Mouse (Mus musculus) testis, adult 2 months (tissue): ENCODE measurements around the gene Triobp. TPM values are rescaled to one million over a fixed set of nuclear protein-coding genes. Genes with fewer than 3 reads are reported as not detected.
A peak's percentile ranks its signal among the peaks of the same experiment; 100 is the strongest.

Experiments
- H3K27ac ChIP-seq: fragments of 200-500 bp; 2 replicates; pipeline ENCODE4 v1.5.1; 2012; ENCODE audit warnings: low read depth, low read length; ENCODE audit not compliant: control insufficient read depth, insufficient read depth
- H3K27me3 ChIP-seq: fragments of 200-500 bp; 2 replicates; pipeline ENCODE4 v1.6.1; 2012; ENCODE audit warnings: mild to moderate bottlenecking, low read length, moderate library complexity; ENCODE audit not compliant: control insufficient read depth, insufficient read depth
- H3K36me3 ChIP-seq: fragments of 200-500 bp; 2 replicates; pipeline ENCODE4 v1.6.1; 2012; ENCODE audit warnings: mild to moderate bottlenecking, low read length; ENCODE audit not compliant: control insufficient read depth, insufficient read depth
- H3K4me1 ChIP-seq: fragments of 200-500 bp; 2 replicates; pipeline ENCODE4 v1.6.1; 2012; ENCODE audit warnings: low read length; ENCODE audit not compliant: control insufficient read depth, insufficient read depth
- H3K4me3 ChIP-seq: fragments of 200-500 bp; 2 replicates; pipeline ENCODE4 v1.5.1; 2012; ENCODE audit warnings: low read depth, mild to moderate bottlenecking, low read length, moderate library complexity, mixed read lengths; ENCODE audit not compliant: control insufficient read depth
- CTCF ChIP-seq: fragments of 200-500 bp; IDR thresholded peaks from 2 replicates; pipeline ENCODE4 v1.5.1; 2012; ENCODE audit warnings: low read depth, mild to moderate bottlenecking, inconsistent platforms, low read length, moderate library complexity; ENCODE audit not compliant: control insufficient read depth, insufficient read depth, insufficient replicate concordance
- POLR2A ChIP-seq: fragments of 200-500 bp; IDR thresholded peaks from 2 replicates; pipeline ENCODE4 v1.6.1; 2012; ENCODE audit warnings: low read depth, mild to moderate bottlenecking, inconsistent platforms, low read length, moderate library complexity; ENCODE audit not compliant: control insufficient read depth
- polyA plus RNA-seq: library from polyadenylated mRNA; depleted of rRNA; stranded (reverse); fragments of >200 nt; gene quantifications from 2 replicates; pipeline ENCODE4 v1.2.3, GENCODE M21; 2012

Gene Triobp
- polyA plus RNA-seq, 1 experiment = 22.6 TPM

GRCm38 (mm10) chr15:78973950-78974349, 26.4 kb downstream of the Triobp start:
- TF ChIP-seq CTCF (peak; percentile 49; the same call in 1 of the 2 replicates), POLR2A (no peak)
- Histone ChIP-seq H3K36me3 (no peaks in the 10 kb centered on the region), H3K27ac (no peak overlapping the region), H3K4me1 (no peaks in the 10 kb centered on the region), H3K27me3 (no peaks in the 10 kb centered on the region), H3K4me3 (no peak overlapping the region)

GRCm38 (mm10) chr15:78977676-78978159, 30.2 kb downstream of the Triobp start:
- TF ChIP-seq CTCF (no peak), POLR2A (no peak)
- Histone ChIP-seq H3K4me1 (peaks cover 6% of the 10 kb centered on the region), H3K27ac (no peak overlapping the region), H3K27me3 (no peaks in the 10 kb centered on the region), H3K4me3 (no peak overlapping the region), H3K36me3 (no peaks in the 10 kb centered on the region)

- H3K4me3 ChIP-seq = no peak overlapping the region
- peaks cover 15% of the 10 kb centered on the region for H3K4me1 ChIP-seq
- no peak overlapping the region for H3K27ac ChIP-seq
- TF ChIP-seq CTCF (no peak), POLR2A (no peak)
- no peaks in the 10 kb centered on the region for H3K36me3 ChIP-seq
- no peaks in the 10 kb centered on the region for H3K27me3 ChIP-seq
Observed at GRCm38 (mm10) chr15:78978875-78979274, 31.4 kb downstream of the Triobp start.

GRCm38 (mm10) chr15:78980084-78980483, 32.6 kb downstream of the Triobp start:
- TF ChIP-seq POLR2A (no peak), CTCF (no peak)
- Histone ChIP-seq H3K4me1 (peaks cover 18% of the 10 kb centered on the region), H3K27ac (no peak overlapping the region), H3K36me3 (no peaks in the 10 kb centered on the region), H3K4me3 (no peak overlapping the region), H3K27me3 (no peaks in the 10 kb centered on the region)

GRCm38 (mm10) chr15:78982658-78983435, 35.3 kb downstream of the Triobp start:
- no peaks in the 10 kb centered on the region for H3K36me3 ChIP-seq
- TF ChIP-seq POLR2A = peak; percentile 48
- TF ChIP-seq CTCF = no peak
- peak overlapping the region; percentile 84 for H3K4me3 ChIP-seq
- H3K27me3 ChIP-seq = no peaks in the 10 kb centered on the region
- peak overlapping the region; percentile 86 for H3K27ac ChIP-seq
- peaks cover 18% of the 10 kb centered on the region for H3K4me1 ChIP-seq

GRCm38 (mm10) chr15:78983436-78984285, 36.1 kb downstream of the Triobp start:
- H3K27ac ChIP-seq = peak overlapping the region; percentile 80
- peaks cover 18% of the 10 kb centered on the region for H3K4me1 ChIP-seq
- no peak for TF ChIP-seq POLR2A
- no peak for TF ChIP-seq CTCF
- no peaks in the 10 kb centered on the region for H3K27me3 ChIP-seq
- peak overlapping the region; percentile 84 for H3K4me3 ChIP-seq
- no peaks in the 10 kb centered on the region for H3K36me3 ChIP-seq

GRCm38 (mm10) chr15:78984286-78984778, 36.8 kb downstream of the Triobp start:
- Histone ChIP-seq H3K27me3 (no peaks in the 10 kb centered on the region), H3K4me1 (peaks cover 18% of the 10 kb centered on the region), H3K36me3 (no peaks in the 10 kb centered on the region), H3K27ac (no peak overlapping the region), H3K4me3 (no peak overlapping the region)
- no peak for TF ChIP-seq POLR2A
- no peak for TF ChIP-seq CTCF
